Mouse (Mus musculus): ENCODE measurements around the gene Olfr1161.
"Not testable (repeated sequence)": the region's sequence is repeated elsewhere in the genome, so short reads cannot be mapped to it uniquely, and the experiment has no call there.

Olfr1161 gene

GRCm38 (mm10) chr2:88022474-88022873, at the start of gene Olfr1161:
Gene Olfr1161 (plus strand): TSS chr2:88022774.
- DNase-seq (ENCODE audit: low spot score in 2 of 2): not testable (repeated sequence)

GRCm38 (mm10) chr2:87974563-87974962, 48.0 kb upstream of the Olfr1161 start, which contains the start of gene Olfr74:
Gene Olfr74 (minus strand): TSS chr2:87974663.
- no peak for DNase-seq (ENCODE audit: low spot score in 2 of 2)

GRCm38 (mm10) chr2:87989813-87990212, 32.8 kb upstream of the Olfr1161 start, which contains the start of gene Olfr1158:
Gene Olfr1158 (plus strand): TSS chr2:87990113.
- no peak for DNase-seq (ENCODE audit: low spot score in 2 of 2)

- no peak for DNase-seq (ENCODE audit: low spot score in 2 of 2)
Measured at GRCm38 (mm10) chr2:88007515-88008318, 14.9 kb upstream of the Olfr1161 start, which contains the start of gene Olfr1160. Gene Olfr1160 (minus strand): TSS chr2:88008268.

GRCm38 (mm10) chr2:88037599-88037998, 15.0 kb downstream of the Olfr1161 start, which contains the start of gene Olfr73:
Gene Olfr73 (minus strand): TSS chr2:88037699.
- no peak for DNase-seq (ENCODE audit: low spot score in 2 of 2)

GRCm38 (mm10) chr2:88051029-88051428, 28.5 kb downstream of the Olfr1161 start, which contains the start of gene Olfr1162:
Gene Olfr1162 (minus strand): TSS chr2:88051129.
- DNase-seq (ENCODE audit: low spot score in 2 of 2): no peak

GRCm38 (mm10) chr2:88063587-88063986, 41.0 kb downstream of the Olfr1161 start:
- no peak for DNase-seq (ENCODE audit: low spot score in 2 of 2)

GRCm38 (mm10) chr2:88071730-88072129, 49.2 kb downstream of the Olfr1161 start, which contains the start of gene Olfr1163:
Gene Olfr1163 (minus strand): TSS chr2:88071830.
- DNase-seq (ENCODE audit: low spot score in 2 of 2): no peak
